Mouse (Mus musculus) cerebellum, adult 2 months (tissue): ENCODE measurements around the gene Hoxa9. TPM values are rescaled to one million over a fixed set of nuclear protein-coding genes. Genes with fewer than 3 reads are reported as not detected.

Experiments
- DNase-seq, 2 experiments: peaks; one replicate each; pipeline ENCODE4 v3.0.0; 2021
- H3K27ac ChIP-seq: fragments of 200-500 bp; 2 replicates; pipeline ENCODE4 v1.5.1; 2012; ENCODE audit warnings: low read length, control low read depth, inconsistent platforms; ENCODE audit not compliant: insufficient read depth
- H3K27me3 ChIP-seq: fragments of 200-500 bp; 2 replicates; pipeline ENCODE4 v1.6.1; 2012; ENCODE audit warnings: inconsistent platforms, mild to moderate bottlenecking, low read length, moderate library complexity; ENCODE audit not compliant: control insufficient read depth, insufficient read depth
- H3K4me1 ChIP-seq: fragments of 200-500 bp; 2 replicates; pipeline ENCODE4 v1.6.1; 2011; ENCODE audit warnings: low read length; ENCODE audit not compliant: control insufficient read depth, insufficient read depth
- H3K4me3 ChIP-seq: fragments of 200-500 bp; replicated peaks from 2 replicates; pipeline ENCODE3; 2011; ENCODE audit warnings: mild to moderate bottlenecking, low read depth, low read length, control low read depth; ENCODE audit not compliant: insufficient read depth
- CTCF ChIP-seq: fragments of 200-500 bp; IDR thresholded peaks from 2 replicates; pipeline ENCODE4 v1.5.1; 2011; ENCODE audit warnings: low read depth, mild to moderate bottlenecking, control low read depth, low read length, moderate library complexity, borderline replicate concordance; ENCODE audit not compliant: insufficient read depth
- POLR2A ChIP-seq: fragments of 200-500 bp; IDR thresholded peaks from 2 replicates; pipeline ENCODE4 v1.6.1; 2011; ENCODE audit warnings: low read length, control low read depth, borderline replicate concordance; ENCODE audit not compliant: insufficient read depth
- WGBS: fragments of 180-500 bp; shearing (Covaris S2); methylation state at CpG from one replicate; pipeline ENCODE4 v1.1.7; 2018; 5-methylcytosine and 5-hydroxymethylcytosine counted together
- polyA plus RNA-seq: library from polyadenylated mRNA; depleted of rRNA; stranded (reverse); fragments of >200 nt; gene quantifications from 2 replicates; pipeline ENCODE4 v1.2.3, GENCODE M21; 2012; rRNA removed

Gene Hoxa9
- polyA plus RNA-seq = not detected in 2 replicates

DNA sequence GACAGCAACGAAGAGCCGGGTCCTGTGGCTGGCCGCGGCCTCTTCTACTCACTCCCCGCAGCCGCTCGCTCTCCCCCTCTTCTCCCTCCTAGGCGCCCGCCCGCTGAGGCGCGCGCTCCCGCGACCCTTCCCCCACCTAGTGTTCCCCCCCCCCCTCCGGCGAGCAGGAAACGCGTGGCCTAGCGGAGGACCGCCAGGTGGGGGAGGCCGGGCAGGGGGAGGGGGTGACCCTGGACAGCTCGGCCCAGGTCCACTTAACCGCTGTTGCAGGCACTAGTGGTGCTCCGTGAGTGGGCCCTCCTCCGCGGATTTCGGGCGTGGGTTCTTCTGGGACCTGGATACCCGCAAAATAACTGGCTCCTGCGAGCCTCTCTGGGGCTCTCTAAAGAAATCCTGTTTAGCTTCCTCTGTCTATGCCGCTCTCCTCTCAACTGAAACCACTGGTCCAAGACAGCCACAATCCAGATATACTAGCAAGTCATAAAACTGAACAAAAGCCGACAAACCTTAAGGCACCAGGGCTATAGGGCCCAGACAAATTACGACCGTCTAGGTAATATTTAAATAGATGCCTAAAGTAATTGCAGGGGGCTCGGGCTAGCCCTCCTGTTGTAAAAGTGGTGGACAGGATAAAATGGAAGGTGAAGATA is at the start of gene Hoxa9:
Hoxa9 (minus strand) TSS at position 574 of the 650 bp plus-strand sequence.
- H3K27me3 ChIP-seq = peaks cover 14% of the 10 kb centered on the region; the same call in 1 of the 2 replicates
- no peak within 1 kb of the TSS for H3K4me3 ChIP-seq
- DNase-seq = no peak
- no peak within 1 kb of the TSS for H3K27ac ChIP-seq
- TF ChIP-seq POLR2A (no peak), CTCF (no peak)
- 3% methylated on average over 32 of the region's 36 CpGs for WGBS
- no peaks in the 10 kb centered on the region for H3K4me1 ChIP-seq

DNA sequence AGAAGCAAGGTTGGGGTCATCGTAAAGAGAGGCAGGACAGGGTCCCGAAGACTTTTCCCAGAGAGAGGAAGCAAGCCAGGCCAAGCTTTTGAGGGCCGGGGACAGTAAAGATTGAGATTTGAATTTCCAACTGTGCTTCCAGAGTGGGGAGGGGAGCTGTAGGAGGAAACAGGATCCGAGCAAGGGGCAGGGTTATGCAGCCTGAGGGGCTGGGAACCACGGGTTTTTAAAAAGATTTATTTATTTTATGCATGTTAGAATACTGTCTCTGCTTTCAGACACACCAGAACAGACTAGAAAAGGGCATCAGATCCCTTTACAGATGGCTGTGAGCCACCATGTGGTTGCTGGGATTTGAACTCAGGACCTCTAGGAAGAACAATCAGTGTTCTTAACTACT is 46.0 kb upstream of the Hoxa9 start:
- Histone ChIP-seq H3K4me1 (no peaks in the 10 kb centered on the region), H3K4me3 (no peak overlapping the region), H3K27ac (no peak overlapping the region), H3K27me3 (peaks cover 7% of the 10 kb centered on the region; the same call in 1 of the 2 replicates)
- WGBS = 4% methylated on average over 5 of the region's 5 CpGs
- TF ChIP-seq POLR2A = no peak
- TF ChIP-seq CTCF = no peak
- no peak for DNase-seq

DNA sequence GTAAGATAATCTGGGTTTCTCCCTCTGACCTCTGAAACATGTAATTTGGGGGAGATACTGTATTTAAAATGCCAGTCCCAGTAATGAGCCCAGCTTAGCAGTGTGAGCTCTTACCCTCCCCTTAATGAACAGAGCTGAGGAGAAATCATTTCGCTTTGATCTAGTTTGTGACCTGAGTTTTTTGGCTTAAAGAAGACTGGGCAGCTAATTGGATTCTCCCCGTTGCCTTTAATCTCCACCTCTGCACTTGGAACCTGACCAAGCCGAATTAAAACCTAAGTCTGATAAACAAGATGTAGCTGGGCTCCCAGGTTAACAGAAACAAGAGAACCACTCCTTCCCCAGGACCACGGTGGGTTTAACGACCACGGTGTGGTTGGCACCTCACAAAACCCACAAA is 45.5 kb upstream of the Hoxa9 start:
- DNase-seq = no peak
- Histone ChIP-seq H3K27ac (no peak overlapping the region), H3K4me1 (no peaks in the 10 kb centered on the region), H3K4me3 (no peak overlapping the region), H3K27me3 (peaks cover 7% of the 10 kb centered on the region; the same call in 1 of the 2 replicates)
- 3% methylated on average over 6 of the region's 6 CpGs for WGBS
- no peak for TF ChIP-seq POLR2A
- TF ChIP-seq CTCF = no peak

DNA sequence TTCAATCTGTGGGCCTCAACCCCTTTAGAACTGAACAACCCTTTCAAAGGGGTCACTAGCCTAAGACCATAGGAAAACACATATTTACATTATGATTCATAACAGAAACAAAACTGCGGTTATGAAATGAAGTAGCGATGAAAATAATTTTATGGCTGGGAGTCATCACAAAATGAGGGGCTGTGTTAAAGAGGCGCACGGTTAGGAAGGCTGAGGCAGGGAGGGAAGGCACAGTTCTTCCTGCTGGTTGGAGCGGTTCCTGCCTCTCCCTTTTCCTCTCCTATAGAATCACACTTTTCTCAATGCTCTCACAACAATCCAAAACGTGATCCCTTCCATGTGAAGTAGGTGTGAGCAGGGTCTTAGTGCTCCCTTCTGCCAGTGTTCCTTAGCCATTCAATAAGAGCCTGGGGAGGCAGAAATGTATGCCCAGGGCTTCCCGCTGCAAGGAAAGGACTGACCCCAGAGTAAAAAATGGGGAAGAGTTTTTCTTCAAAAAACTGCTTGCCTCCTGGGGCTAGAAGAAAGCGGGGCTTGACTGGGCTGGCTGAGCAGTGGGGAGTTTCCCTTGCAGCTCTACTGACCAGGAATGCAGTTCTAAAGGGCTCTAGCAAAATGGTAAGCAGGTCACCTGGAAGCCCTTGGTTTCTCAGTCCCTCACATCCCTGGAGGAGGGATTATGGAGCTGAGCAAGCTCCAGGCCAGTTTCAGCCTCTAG is 44.8 kb upstream of the Hoxa9 start:
- Histone ChIP-seq H3K27ac (no peak overlapping the region), H3K27me3 (peaks cover 7% of the 10 kb centered on the region; the same call in 1 of the 2 replicates), H3K4me3 (no peak overlapping the region), H3K4me1 (no peaks in the 10 kb centered on the region)
- TF ChIP-seq POLR2A (no peak), CTCF (no peak)
- no peak for DNase-seq
- WGBS = 11% methylated on average over 8 of the region's 8 CpGs

DNA sequence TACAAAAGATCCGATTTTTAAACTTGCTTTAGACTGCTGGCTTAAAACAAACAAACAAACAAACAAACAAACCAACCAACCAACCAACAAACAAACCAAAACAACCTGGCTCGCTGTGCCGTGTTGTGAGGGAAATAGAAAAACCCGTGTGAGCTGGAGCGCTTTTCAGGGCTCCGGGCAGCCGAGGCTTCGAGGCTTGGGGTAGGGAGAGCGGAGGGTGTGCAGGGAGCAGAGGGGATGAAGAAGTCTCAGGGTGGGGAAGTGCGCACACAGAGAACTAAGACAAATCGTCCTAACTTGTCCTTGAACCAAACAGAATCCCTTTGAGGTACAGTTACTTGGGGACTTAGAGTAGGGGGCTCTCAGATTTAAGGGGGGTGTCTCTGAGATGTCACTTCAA is 43.7 kb upstream of the Hoxa9 start:
- TF ChIP-seq CTCF (no peak), POLR2A (no peak)
- no peaks in the 10 kb centered on the region for H3K4me1 ChIP-seq
- no peak overlapping the region for H3K4me3 ChIP-seq
- no peak overlapping the region for H3K27ac ChIP-seq
- peaks cover 10% of the 10 kb centered on the region; the same call in 1 of the 2 replicates for H3K27me3 ChIP-seq
- no peak for DNase-seq
- WGBS = 5% methylated on average over 11 of the region's 11 CpGs

DNA sequence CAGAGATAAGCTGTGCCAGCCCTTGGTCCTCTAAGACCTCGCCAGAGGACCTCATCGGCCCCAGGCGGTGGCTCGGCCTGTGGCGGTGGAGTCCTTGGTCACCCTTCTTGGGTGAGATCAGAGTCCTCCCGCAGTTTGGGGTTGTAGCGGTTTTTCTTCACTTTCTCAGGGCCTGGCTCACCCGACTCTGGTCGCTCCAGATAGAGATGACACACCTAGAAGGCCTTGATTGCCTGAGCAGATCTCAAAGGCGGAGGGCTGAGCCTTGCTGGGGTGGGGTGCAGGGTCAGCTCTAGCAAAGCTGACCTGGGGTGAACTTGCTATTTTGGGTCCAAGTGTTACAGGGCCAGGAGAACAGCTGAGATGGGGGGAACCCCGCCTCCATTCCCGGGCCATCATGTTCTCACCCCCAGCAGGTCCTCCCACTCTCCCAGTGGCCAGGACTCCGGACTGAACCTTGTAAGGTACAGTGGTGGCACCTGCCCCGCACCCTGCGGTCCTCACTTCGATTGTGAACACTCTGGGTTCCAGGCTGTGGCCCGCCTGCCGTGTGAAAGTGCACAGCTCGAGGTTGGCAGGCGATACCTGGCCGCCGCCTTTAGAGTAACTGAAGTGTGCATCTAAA is 42.9 kb upstream of the Hoxa9 start:
- H3K4me3 ChIP-seq = no peak overlapping the region
- H3K27ac ChIP-seq = no peak overlapping the region
- WGBS = 5% methylated on average over 22 of the region's 22 CpGs
- no peak for DNase-seq
- H3K27me3 ChIP-seq = peaks cover 10% of the 10 kb centered on the region; the same call in 1 of the 2 replicates
- no peak for TF ChIP-seq POLR2A
- TF ChIP-seq CTCF = no peak
- H3K4me1 ChIP-seq = no peaks in the 10 kb centered on the region

DNA sequence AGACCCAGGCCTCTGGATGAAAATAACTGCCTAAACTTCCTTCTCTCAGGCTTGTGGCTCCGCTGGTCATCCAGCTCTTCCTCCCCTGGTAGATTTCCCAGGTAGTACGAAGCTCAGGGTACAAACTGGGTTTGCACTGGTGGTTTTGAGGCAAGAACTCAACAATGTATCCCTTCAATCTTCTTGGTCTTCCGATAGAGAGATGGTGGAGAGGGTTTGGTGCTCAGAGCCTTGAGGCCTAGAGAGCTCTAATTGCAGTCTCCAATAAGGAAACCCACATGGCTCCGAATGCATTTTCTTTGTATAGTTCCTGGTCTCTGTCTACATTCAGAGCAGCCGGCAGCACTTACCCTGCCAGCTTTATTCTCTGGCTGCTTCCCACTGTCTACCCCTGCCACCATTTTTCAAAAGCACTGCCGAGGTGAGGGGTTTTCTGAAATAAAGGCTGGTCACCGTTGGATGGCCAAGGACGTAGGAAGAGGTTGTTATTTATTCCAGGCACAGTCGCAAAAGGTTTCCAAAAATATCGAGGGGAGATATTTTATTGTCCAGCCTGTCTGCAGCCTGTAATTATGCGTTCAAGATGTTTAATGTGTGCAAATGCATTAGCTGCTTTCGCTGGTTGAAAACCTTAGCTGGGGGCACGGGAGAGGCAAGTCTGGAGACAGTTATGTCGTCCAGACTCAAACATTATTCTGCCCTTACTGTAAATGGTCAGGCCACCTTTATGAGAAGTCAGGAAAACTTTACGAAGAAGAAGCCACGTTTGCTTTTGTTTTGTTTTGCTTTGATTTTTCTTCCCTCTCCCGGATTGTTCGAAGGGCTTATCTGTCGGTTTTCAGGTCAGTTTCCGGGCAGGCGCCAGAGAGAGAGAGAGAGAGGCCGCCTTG is 42.1 kb upstream of the Hoxa9 start:
- TF ChIP-seq CTCF (no peak), POLR2A (no peak)
- WGBS = 13% methylated on average over 21 of the region's 22 CpGs
- Histone ChIP-seq H3K27me3 (peaks cover 10% of the 10 kb centered on the region; the same call in 1 of the 2 replicates), H3K4me1 (no peaks in the 10 kb centered on the region), H3K27ac (no peak overlapping the region), H3K4me3 (no peak overlapping the region)
- DNase-seq = no peak
